Mouse (Mus musculus) gastrocnemius, postnatal 10 days (tissue): ENCODE data around the gene Golga5. TPM values are rescaled to one million over a fixed set of nuclear protein-coding genes. Genes with fewer than 3 reads are reported as not detected.

Experiments used
- DNase-seq: peaks from one replicate; pipeline ENCODE4 v3.0.0; 2021; ENCODE audit warnings: mixed read lengths
- long read RNA-seq, 2 experiments: library from polyadenylated mRNA; stranded (forward); transcript quantifications; one replicate each; pipeline ENCODE4 v2.0.0; 2021
- total RNA-seq, 2 experiments: library from RNA; stranded (reverse); gene quantifications; 2 replicates each; pipeline ENCODE4 v1.2.3; 2021

Gene Golga5
- 10 to 100 TPM; 22.0 to 25.3 TPM for total RNA-seq
- long read RNA-seq, experiment 1, transcript Golga5-202 (13 exons, 2,827 nt): major isoform, 46 of 56 reads
- long read RNA-seq, experiment 1, partial matches to known transcripts: 3 of 56 reads
- long read RNA-seq, experiment 1, other reads (novel, unspliced or antisense): 7 of 56 reads
- long read RNA-seq, experiment 2, transcript Golga5-202 (13 exons, 2,827 nt): major isoform, 31 of 34 reads
- long read RNA-seq, experiment 2, partial matches to known transcripts: 1 of 34 reads
- long read RNA-seq, experiment 2, other reads (novel, unspliced or antisense): 2 of 34 reads

DNA sequence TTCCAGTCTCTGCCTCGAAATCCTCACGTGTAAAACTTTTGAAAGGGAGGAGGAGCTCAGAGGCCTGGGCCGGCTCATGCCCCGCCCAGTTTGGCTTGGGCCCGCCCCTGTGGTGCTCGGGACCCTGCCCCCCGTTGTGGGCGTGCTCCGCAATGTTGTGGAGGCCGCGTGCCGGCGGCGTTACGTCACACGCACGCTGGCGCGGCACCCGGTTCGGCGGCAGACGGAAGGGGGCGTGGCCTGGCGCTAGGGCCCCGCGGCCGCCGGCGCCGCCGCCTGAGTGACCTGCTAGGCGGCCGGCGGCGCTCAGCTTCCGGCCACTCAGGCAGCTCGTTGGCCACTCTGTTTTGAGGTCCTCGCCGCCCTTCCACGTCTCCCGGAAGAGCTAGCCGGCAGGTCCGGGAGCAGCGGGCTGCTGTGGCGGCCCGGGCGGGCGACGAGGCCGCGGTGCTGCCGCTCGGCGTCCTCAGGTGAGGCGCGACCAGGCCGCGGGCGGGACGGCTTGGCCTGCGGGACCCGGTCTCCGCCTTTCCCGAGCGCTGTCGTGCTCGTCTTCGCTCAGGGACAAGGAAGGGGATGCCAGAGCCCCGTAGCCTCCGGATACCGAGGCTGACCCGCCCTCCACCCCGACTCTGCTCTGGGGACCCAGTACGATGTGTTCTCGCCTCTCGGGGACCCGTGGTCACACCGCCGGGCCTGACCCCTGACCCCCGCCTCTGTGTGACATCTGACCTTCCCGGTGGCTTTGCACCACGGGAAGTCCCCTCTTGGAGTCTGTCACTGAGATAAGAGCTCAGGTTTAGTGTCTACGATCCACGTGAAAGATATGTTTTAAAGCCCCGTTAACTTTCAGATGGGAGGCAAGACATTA lies at the start of gene Golga5:
Golga5 (plus strand) TSS at position 242 of the 871 bp plus-strand sequence.
- DNase-seq: peak; percentile 99

DNA sequence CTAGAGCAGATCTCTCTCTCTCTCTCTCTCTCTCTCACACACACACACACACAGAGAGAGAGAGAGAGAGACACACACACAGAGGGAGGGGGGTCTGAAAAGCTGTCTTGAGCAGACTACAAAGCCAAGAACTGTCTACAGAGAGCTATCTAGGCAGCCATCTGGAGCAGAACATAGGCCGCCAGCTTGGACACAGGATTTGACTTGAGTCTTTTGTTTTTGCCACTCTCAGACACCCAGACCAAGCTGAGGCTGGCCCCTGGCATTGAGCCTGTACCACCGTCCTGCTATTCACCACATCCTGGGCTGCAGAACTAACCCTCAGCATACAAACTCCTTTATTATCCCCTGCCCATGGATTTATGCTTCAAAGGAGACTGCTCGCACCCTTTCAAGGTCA lies 49.4 kb upstream of the Golga5 start:
- no peak for DNase-seq

DNA sequence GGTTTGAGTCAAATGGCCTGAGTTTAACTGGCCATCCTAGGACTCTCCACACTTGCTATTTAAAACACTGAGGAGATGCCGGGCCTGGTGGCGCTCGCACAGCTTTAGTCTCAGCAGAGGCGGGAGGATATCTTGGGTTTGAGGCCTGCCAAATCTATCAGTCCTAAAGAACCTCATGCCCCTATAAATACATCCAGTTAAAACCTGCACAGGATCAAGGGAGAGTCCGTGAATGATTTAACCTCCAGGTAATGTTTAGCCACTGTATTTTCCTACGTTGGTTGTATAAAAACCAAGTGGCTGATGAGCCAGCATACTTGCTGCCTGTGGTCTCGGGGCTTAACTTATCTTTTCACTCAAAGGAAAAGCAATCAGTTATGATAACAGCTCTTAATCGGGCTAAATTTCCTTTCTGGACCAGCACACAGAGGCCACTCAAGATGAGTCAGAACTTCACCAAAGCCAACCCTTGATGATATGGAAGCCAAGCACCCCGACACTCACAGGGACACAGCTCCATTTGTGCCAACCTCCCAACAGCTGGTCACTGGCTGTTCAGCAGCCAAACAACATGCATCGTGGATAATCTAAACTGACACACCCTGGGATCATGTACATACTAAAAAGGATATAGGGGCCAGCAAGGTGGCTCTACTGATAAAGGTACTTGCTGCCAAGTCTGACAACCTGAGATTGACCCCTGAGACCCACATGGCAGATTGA lies 48.6 kb upstream of the Golga5 start:
- no peak for DNase-seq

DNA sequence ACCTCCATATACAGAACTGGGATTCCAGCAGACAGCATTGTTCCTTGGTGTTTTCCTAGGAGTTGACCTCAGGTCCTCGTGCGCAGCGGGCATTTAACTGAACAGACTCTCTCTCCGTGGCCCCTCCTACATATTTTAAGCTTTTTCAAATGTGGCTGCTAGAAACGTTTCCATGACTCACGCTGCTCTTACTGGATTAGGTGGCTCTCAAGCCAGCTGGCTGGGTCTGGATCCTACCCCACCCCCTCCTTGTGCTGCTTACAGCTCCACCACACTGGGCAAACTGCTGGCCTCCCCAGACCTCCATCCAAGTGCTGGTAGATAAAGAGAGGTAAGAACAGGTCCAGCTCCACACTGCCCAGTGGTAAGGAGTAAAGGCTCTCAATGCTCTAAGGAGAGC lies 46.9 kb upstream of the Golga5 start:
- peak; percentile 45 for DNase-seq

DNA sequence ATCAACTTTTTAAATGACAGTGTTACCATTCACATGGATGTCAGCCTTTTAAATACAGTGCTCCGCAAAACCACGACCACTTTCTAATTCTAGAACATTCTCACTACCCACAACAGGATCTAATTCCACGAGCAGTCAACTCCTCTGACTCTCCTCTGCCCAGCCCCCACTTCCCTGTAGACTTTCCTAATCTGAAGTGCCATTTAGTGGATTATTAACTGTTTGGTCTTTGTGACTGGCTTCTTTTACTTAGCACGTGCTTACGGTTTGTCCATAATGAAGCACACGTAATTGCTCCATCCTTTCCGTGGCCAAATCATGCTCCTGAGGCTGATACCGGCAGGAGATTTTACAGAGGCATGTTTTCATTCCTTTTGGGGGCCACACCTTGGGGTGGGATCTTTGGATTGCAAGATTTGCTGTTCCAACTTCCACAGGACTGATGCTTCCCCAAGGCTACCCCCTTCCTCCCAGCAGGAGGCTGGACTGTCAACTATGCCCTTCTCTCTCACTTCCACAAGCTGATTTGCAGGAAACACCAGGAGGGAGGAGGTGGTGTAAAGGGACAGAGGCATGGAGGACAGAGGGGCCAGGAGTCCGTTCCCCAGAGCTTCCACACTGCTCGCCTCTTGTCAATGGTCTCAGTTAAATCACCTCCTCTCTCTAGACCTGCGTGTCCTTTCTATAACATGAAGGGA lies 46.2 kb upstream of the Golga5 start:
- no peak for DNase-seq

DNA sequence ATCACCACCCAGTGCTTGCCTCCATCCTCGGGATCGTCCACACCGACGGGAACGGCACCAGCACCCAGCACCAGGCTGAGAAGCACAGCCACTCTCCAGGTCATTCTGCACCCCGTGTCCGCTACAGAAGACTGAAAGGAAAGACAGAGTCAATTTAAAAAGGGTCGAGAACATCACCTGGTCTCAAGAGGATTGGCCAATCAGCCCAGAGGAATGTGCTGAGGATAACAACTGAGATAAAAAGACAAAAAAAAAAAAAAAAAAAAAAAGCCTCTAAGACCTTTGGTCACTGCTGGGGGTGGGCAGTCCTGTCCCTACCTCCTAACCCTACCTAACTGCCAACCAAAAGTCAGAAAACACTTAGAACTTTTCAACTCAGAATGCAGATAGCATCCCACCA lies 45.3 kb upstream of the Golga5 start:
- no peak for DNase-seq

DNA sequence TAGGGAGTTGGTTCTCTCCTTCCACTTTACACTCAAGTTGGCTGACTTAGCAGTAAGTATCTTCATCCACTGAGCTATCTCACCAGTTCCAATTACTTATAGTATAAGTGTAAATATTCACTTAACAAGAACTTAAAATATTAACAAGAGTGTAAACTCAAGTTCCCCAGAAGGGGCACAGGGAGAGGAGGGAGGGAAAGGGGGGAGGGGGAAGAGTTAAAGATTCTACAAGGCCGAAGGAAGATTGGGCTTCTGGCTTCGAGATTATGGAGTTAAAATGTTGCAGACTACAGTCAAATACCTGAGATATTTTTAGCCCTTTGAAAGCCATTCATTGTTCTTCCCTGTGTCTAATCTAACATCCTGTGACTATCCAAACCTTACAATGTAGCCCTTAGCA lies 44.5 kb upstream of the Golga5 start:
- no peak for DNase-seq

DNA sequence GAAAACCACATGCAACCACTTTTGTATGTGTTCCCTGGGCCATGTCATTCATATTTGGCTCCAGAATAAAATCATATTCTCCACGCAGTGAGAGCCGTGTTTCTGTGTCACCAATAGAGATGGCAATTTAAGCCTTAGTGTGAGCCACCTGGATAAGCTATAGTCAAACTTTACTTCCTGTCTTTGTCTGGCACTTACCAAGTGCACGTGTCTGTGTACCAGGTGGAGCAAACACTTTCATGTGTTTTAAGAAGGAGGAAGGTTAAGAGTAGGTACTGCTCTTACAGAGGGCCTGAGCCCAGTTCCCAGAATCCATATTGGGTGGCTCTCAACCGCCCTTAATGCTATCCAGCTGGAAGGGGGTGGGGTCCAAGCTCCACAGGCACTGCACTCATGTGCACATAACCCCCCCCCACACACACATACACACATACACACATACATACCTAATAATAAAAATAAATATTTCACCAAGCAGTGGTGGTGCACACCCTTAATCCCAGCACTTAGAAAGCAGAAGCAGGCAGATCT lies 43.8 kb upstream of the Golga5 start:
- DNase-seq: no peak

DNA sequence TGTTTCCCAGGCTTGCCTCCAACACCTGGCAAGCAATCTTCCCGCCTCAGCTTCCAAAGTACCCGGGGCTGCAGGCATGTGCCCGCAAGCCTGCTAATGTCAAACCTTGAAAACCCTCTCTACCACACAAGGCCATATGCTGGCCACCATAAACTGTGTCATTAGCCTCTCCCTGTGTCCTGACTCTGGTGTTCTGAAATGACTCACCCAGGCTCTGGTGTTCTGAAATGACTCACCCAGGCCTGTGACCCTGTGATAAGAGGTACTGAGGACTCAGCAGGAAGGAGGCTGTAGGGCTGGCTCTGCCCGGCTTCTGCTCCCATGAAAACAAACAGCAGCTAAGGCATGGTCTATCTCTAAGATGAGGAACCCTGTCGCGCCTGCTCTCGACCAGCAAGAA lies 42.6 kb upstream of the Golga5 start:
- DNase-seq: no peak

DNA sequence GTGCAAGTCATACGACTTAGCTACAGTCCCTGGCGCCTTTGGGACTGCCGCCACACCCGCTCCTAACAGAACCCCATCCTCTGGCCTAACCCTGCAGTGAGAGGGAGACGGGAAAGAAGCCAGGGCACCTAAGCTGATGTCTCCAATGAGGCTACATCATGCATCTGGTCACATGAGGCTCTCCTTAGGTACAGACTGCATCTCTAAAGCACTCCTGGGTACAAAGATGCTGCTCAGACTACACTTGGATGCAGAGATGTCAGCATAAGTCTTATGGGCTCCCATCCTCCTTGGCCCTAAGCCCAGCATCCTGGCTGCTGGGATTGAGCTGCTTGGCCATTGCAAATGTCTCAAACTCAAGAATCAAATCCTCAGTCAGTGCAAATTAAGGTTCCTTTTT lies 39.3 kb upstream of the Golga5 start:
- DNase-seq: no peak

DNA sequence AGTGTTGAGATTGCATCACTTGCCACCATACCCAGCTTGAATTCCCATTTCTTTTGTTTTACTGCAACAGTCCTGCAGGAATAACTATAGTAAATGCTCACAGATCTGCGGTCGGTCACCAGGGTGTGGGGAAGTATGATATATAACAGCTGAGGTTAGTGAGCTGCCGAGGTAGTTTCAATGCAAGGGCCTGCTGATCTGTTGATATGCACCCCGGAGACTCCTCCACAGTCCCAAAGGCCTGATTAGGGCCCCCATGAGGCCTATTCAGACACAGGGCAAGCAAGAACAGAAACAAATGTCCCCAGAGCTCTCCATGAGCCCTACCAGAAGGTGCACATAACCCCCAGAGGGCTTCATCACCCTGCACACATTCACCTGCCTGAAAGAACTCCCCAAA lies 38.7 kb upstream of the Golga5 start:
- DNase-seq: no peak

DNA sequence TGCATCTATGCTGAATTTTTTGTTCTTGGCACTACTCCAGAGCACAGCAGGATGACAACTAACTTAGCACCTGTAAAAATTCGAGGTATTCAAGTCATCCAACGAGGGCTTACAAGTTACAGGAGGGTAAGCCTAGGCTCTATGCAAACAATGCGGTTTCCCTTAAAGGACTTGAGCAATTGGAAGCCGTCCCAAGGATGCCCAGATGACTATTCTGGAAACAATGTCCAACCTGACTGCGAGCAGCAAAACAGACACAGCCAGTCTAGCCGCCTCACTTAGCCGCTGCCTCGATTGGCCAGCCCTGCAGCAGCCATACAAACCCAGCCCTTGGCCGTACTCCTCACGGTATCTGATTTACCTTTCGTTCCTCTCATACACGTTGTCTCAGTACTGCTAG lies 36.7 kb upstream of the Golga5 start:
- no peak for DNase-seq

DNA sequence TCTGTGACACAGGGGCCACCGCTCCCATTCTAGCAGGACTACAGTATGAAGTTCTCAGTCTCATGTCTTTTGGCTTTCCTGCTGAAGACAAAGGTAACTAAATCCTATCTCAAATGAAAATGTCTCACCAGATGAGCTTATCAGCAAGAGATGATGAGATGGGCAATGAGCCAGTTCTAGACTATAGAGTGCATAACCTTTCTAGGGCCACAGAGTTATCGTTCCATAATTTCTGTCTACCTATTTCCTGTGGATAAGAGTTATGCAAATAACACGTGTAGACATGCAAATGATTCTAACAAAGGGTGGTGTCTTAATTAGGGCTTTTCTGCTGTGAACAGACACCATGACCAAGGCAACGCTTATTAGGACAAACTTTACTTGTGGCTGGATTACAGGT lies 34.8 kb upstream of the Golga5 start:
- no peak for DNase-seq

DNA sequence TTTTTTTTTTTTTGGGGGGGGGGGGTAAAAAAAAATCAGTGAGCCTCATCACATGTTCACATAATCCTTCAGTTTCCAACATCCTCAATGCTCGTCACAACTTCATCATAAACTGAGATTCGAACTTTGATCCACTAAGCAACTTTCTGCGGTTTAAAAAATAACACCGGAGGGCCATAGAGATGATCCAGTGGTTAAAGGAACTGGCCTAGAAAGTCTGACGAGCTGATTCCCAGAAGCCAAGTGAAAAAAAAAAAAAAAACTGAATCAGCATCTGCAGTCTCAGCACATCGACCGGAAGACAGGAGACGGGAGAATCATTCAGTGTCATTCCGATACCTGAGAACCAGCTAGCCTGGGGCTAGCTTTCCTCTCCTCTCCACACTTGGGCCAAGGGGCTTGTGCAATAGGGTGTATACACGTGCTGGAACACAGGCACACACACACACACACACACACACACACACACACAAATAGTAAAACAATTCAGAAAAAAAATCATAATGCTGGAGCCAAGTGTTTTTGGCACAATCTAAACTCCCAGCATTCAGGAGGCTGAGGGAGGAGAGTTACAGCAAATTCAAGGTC lies 31.9 kb upstream of the Golga5 start:
- DNase-seq: no peak

DNA sequence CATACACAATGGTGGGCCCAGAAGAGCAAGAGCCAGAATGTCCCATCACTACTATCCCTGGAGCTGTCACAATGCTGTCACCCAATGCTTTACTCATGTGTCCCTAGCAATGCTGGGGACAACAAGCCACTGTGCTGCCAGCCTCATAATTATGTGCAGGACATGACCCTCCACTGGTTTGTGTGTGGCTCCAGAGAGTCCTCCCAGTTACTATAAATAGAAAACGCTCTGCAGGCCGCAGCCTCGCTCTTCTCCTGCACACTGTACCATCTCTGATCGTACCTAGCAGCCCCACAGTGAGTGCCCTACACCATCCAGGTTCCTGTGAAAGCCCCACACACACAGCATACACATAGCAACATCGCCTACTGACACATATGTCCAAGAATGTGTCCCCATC lies 31.0 kb upstream of the Golga5 start:
- DNase-seq: no peak

DNA sequence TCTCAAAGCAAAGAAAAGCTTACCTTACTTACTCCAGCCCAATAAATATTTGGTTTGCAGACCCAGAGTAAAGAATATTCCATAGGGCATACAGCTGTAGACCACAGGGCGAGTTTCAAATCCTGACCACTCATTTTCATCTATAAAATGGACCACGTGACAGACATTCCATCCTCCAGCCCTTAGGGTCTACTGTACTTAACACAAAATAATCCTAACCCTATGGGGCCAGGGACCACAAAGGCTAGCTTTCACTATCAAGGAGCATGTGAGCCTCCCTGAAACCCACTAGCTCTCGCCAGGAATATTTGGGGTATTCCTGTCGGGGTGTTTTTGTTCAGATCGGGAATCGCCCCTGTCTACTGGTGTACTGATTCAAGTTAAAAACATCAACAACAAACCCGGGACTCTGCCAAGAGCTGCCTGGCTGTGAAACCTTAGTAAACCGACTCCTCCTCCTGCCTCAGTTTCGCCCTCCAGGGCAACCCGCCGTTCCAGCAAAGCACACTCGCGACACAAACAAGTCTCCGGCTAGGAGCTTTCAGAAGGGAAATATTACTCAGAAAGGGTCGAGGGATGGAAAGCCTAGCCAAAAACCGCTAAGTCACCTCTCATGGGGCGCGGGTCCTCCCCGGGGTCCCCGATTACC lies 29.8 kb upstream of the Golga5 start:
- no peak for DNase-seq

DNA sequence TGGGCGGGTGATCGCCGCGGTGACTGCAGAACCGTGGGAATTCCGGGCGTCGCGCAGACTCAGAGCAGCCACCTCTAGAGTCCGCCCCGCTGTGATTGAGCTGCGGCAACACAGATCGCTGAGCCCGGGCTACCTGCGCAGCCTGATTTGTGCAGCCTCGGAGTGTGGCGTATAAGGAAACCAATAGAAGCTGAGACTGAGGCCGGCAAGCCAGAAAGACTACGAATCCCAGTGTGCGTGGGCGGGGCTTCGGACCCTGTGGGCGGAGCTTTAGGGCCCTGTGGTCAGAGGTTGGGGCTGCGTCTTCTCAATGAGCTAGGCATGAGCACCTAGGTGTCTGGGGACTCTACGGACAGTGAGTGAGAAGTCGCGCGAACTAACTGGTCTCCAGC lies 29.3 kb upstream of the Golga5 start, which contains the start of gene Lgmn:
Lgmn (minus strand) TSS at position 182 of the 392 bp plus-strand sequence.
- peak; percentile 98 for DNase-seq

DNA sequence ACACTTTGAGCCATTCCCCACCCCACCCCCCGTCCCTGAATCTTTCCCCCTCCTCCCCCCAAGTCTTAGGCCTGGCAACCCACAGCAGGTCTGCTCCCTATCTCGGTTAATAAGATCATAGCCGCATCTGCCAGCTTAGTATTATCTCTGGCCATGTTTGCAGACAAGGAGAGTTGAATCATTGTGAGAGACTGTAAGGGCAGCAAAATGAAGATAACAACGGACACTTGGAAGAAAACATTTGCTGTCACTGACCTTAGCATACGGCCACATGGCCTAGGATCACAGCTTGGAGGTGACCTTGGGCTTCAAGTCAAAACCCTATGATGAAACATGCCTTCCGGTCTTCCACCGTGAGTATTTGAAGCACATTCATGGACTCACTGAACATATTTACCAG lies 28.4 kb upstream of the Golga5 start:
- DNase-seq: no peak

DNA sequence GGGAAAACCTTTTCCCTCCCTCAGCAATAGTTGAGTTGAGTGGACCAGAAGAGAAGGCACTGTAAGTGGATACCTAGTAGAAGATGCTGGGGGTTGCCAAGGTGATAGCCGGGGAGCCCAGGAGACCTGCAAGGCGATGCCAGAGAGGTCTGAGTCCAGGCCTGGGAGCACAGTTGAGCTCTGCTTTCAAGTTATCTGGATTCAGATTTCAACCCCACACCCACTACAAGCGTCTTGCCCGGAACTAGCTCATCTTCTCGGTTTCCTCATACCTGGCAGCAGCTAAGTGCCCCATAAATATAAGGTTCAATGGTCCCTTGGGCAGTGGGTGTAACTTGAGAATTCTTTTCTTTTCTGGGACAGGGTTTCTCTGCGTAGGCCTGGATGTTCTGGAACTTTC lies 27.8 kb upstream of the Golga5 start:
- no peak for DNase-seq

DNA sequence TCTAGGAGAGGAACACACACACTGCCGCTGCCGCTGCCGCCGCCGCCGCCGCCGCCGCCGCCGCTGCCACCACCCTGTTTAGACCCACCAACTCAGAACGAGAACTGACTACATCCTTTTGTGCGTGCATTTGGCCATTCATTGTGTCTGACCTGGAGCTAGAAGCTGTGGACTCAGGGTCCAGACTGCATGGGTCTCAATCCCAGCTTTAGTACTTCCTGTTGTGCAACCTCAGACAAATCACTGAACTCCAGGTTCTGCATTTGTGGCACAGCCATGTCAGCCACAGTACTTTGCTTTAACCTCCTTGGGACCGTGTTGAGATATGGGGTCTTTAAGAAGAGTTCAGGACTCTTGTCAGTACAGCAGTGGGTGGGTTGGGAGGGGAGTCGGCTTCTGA lies 26.3 kb upstream of the Golga5 start:
- no peak for DNase-seq

DNA sequence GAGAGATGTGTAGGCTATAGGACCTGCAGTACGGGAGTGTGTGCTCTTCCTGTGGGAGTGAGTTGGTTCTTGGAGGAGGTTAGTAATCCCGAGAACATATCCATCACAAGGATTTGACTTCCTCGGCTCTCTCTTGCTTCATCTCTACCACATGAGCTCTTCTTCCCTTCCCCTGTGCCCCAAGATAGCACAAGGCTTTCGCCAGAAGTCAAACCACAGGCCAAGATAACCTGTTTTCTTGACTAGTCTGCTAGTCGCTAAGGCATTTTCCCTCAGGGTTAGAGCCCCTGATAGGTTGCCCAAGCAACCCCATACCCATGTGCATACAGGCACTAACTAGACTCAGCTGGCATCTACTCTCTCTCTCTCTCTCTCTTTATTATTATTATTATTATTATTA lies 25.3 kb upstream of the Golga5 start:
- DNase-seq: no peak
